Mouse (Mus musculus): ENCODE results near the gene Enox1. TPM values are rescaled to one million over a fixed set of nuclear protein-coding genes. Genes with fewer than 3 reads are reported as not detected.

Enox1 gene
- polyA plus RNA-seq, 1 experiment, result 1.1 TPM

DNA sequence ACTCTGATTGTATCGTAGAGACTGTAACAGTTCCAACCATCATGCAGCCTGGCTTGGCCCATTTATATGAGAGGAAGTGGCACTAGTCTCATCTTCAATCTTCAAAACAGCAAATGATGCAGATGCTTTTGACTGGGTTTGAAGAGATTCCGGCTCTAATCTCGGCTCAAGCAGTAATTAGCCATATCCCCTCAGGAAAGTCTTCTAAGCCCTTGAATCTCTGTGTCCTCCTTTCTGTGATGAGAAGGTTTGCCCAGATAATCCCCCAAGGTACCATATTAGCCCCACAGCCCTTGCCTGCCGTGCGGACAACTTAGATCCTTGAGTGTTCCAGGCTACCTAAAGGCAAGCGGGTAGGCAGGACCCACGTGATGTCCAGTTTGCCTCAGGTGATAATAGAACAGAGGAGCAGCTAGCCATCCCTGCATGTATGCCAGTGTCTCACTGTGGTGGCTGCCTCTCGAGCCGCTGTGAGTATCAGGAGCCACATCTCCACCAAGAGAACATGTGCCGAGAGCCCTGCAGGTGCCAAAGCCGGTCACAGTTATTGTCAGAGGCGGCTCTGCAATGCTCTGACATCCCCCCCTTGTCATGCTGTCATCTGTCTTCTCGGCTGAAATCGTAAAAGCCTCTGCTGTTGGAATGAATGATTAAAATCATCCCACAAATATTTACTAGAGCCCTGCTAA is 442.6 kb downstream of the Enox1 start:
- Histone ChIP-seq H3K4me3 (ENCODE audit: insufficient read depth, low read depth, low read length) (no peak overlapping the region), H3K4me1 (ENCODE audit: control insufficient read depth, insufficient read depth, low read length) (peaks cover 8% of the 10 kb centered on the region; the same call in 1 of the 2 replicates), H3K36me3 (ENCODE audit: control insufficient read depth, insufficient read depth, low read length) (no peaks in the 10 kb centered on the region), H3K27me3 (replicated peaks; ENCODE audit: control insufficient read depth, insufficient read depth, low read length) (no peaks in the 10 kb centered on the region), H3K27ac (ENCODE audit: insufficient read depth, low read depth, low read length) (no peak overlapping the region)
- no peak for TF ChIP-seq POLR2A (IDR thresholded peaks at IDR 0.05; ENCODE audit: low read depth, low read length)
- TF ChIP-seq CTCF (conservative IDR thresholded peaks at IDR 0.05; ENCODE audit: insufficient read depth, insufficient read length, low read depth, low read length), result no peak
- DNase-seq, result peak; percentile 11
- 63% methylated on average over 14 of the region's 14 CpGs for WGBS

DNA sequence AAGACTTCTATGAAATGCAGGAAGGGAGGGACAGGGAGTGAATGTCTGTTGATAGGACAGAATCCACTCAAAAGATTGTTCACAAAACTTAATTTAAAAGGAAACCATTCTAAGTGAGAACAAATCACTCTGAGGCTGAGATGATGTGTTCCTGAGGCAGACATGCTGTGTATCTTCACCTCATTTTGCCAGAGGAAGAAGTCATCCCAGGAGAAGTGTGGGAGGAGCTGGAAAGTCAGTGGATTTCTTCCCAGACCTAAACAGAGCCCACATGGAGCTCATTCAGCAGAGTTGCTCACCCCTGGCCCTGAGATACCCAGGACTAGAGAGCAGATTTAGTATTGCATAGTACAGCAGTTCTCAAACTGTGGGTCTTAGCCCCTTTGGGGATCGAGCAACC is 444.2 kb downstream of the Enox1 start:
- no peak for DNase-seq
- Histone ChIP-seq H3K27ac (ENCODE audit: insufficient read depth, low read depth, low read length) (no peak overlapping the region), H3K27me3 (replicated peaks; ENCODE audit: control insufficient read depth, insufficient read depth, low read length) (no peaks in the 10 kb centered on the region), H3K36me3 (ENCODE audit: control insufficient read depth, insufficient read depth, low read length) (no peaks in the 10 kb centered on the region), H3K4me3 (ENCODE audit: insufficient read depth, low read depth, low read length) (no peak overlapping the region), H3K4me1 (ENCODE audit: control insufficient read depth, insufficient read depth, low read length) (peaks cover 8% of the 10 kb centered on the region; the same call in 1 of the 2 replicates)
- WGBS, result 94% methylated on average over 1 of the region's 1 CpGs
- no peak for TF ChIP-seq POLR2A (IDR thresholded peaks at IDR 0.05; ENCODE audit: low read depth, low read length)
- no peak for TF ChIP-seq CTCF (conservative IDR thresholded peaks at IDR 0.05; ENCODE audit: insufficient read depth, insufficient read length, low read depth, low read length)

DNA sequence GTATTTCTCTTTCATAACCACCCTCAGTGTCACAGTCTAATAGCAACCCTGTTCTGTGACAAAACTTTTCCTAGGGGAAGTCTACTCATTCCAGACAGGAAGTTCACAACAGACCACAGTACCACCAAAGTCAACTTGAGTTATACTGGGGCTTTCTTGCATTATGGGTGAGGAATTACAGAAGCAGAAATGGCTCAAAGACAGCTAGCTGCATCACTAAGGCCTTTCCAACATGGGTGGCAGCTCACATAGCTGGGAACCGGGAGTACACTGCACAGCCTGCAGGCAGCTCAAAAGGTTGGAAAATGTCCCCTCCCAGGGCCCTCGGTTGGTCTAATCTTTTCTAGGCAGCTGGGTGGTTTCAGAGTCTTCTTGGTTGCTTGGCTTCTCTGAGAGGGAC is 444.9 kb downstream of the Enox1 start:
- Histone ChIP-seq H3K36me3 (ENCODE audit: control insufficient read depth, insufficient read depth, low read length) (no peaks in the 10 kb centered on the region), H3K27me3 (replicated peaks; ENCODE audit: control insufficient read depth, insufficient read depth, low read length) (no peaks in the 10 kb centered on the region), H3K4me1 (ENCODE audit: control insufficient read depth, insufficient read depth, low read length) (peaks cover 8% of the 10 kb centered on the region; the same call in 1 of the 2 replicates), H3K27ac (ENCODE audit: insufficient read depth, low read depth, low read length) (no peak overlapping the region), H3K4me3 (ENCODE audit: insufficient read depth, low read depth, low read length) (no peak overlapping the region)
- 94% methylated on average over 2 of the region's 2 CpGs for WGBS
- TF ChIP-seq POLR2A (IDR thresholded peaks at IDR 0.05; ENCODE audit: low read depth, low read length), result no peak
- TF ChIP-seq CTCF (conservative IDR thresholded peaks at IDR 0.05; ENCODE audit: insufficient read depth, insufficient read length, low read depth, low read length), result no peak
- no peak for DNase-seq

DNA sequence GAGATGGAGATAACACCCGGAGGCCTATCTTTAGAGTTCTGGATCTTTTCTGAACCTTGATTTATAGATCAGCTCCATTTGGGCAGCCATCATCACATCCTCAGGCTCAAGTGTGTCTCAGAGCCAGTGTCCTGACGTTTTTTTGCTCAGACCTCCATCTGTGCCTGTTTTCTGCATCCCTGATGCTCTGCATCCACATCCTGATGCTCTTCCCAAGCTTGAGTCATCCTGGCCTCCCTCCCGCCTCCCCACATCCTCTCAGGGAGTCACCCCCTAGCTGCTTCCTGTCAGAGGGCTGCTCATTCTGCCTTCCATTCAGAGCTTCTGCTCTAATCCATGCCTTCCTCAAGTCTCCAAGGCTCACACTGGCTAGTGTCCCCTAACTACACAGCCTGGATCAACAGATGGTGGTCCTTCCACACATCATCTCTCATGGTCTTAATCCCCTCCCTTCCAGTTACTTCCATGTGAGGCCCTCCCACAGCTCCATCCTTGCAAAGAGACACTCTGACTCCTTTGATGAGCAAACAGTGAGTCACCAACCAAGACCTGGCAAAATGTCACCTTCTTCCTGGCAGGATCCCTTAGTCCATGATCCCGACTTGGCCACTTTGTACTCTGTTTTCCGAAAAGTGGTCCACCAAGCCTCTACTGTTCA is 451.7 kb downstream of the Enox1 start:
- no peaks in the 10 kb centered on the region for H3K27me3 ChIP-seq (replicated peaks; ENCODE audit: control insufficient read depth, insufficient read depth, low read length)
- DNase-seq, result no peak
- no peaks in the 10 kb centered on the region for H3K4me1 ChIP-seq (ENCODE audit: control insufficient read depth, insufficient read depth, low read length)
- no peak overlapping the region for H3K4me3 ChIP-seq (ENCODE audit: insufficient read depth, low read depth, low read length)
- TF ChIP-seq POLR2A (IDR thresholded peaks at IDR 0.05; ENCODE audit: low read depth, low read length), result no peak
- TF ChIP-seq CTCF (conservative IDR thresholded peaks at IDR 0.05; ENCODE audit: insufficient read depth, insufficient read length, low read depth, low read length), result no peak
- H3K36me3 ChIP-seq (ENCODE audit: control insufficient read depth, insufficient read depth, low read length), result no peaks in the 10 kb centered on the region
- WGBS, result 83% methylated on average over 5 of the region's 5 CpGs
- H3K27ac ChIP-seq (ENCODE audit: insufficient read depth, low read depth, low read length), result no peak overlapping the region

DNA sequence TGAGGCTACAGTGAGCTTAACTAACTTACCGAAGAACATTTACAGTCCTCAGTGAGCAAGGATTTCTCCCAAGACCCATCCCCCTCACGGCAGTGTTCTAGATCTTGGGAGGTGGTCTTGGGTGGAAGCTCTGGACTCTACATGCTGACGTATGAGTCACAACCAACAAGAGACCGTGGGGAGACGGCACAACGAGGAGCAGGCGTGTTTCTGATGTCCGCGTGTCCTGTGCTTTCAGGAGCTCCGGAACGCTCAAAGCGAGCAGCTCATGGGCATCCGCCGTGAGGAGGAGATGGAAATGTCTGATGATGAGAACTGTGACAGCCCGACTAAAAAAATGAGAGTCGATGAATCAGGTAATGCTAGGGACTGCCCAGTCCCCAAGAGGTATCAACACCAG is 458.6 kb downstream of the Enox1 start:
- Histone ChIP-seq H3K36me3 (ENCODE audit: control insufficient read depth, insufficient read depth, low read length) (no peaks in the 10 kb centered on the region), H3K4me3 (ENCODE audit: insufficient read depth, low read depth, low read length) (no peak overlapping the region), H3K27me3 (replicated peaks; ENCODE audit: control insufficient read depth, insufficient read depth, low read length) (no peaks in the 10 kb centered on the region), H3K4me1 (ENCODE audit: control insufficient read depth, insufficient read depth, low read length) (peaks cover 13% of the 10 kb centered on the region), H3K27ac (ENCODE audit: insufficient read depth, low read depth, low read length) (no peak overlapping the region)
- no peak for TF ChIP-seq CTCF (conservative IDR thresholded peaks at IDR 0.05; ENCODE audit: insufficient read depth, insufficient read length, low read depth, low read length)
- 93% methylated on average over 16 of the region's 16 CpGs for WGBS
- no peak for DNase-seq

DNA sequence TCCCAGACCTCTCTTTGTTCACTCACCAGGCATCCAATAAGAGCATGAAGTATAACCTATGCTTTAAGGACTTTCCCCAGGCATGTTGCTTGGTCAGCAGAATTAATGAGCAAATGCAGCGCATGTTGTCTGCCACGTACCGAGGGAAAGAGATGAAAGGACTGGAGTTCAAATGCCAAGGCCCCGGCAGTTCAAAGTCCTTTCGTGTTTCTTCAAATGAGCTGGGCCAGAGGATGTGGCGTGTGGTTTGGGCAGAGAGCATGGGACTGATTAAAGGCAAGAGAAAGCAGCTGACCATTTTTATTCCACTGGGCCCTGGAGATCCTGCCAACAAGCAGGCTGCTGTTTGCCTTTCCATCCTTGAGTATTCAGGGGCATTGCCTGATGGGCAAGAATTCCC is 460.7 kb downstream of the Enox1 start:
- 30% methylated on average over 6 of the region's 6 CpGs for WGBS
- Histone ChIP-seq H3K36me3 (ENCODE audit: control insufficient read depth, insufficient read depth, low read length) (no peaks in the 10 kb centered on the region), H3K4me1 (ENCODE audit: control insufficient read depth, insufficient read depth, low read length) (peaks cover 13% of the 10 kb centered on the region), H3K27me3 (replicated peaks; ENCODE audit: control insufficient read depth, insufficient read depth, low read length) (no peaks in the 10 kb centered on the region), H3K4me3 (ENCODE audit: insufficient read depth, low read depth, low read length) (no peak overlapping the region), H3K27ac (ENCODE audit: insufficient read depth, low read depth, low read length) (no peak overlapping the region)
- TF ChIP-seq CTCF (conservative IDR thresholded peaks at IDR 0.05; ENCODE audit: insufficient read depth, insufficient read length, low read depth, low read length) (no peak), POLR2A (IDR thresholded peaks at IDR 0.05; ENCODE audit: low read depth, low read length) (no peak)
- peak; percentile 92 for DNase-seq

DNA sequence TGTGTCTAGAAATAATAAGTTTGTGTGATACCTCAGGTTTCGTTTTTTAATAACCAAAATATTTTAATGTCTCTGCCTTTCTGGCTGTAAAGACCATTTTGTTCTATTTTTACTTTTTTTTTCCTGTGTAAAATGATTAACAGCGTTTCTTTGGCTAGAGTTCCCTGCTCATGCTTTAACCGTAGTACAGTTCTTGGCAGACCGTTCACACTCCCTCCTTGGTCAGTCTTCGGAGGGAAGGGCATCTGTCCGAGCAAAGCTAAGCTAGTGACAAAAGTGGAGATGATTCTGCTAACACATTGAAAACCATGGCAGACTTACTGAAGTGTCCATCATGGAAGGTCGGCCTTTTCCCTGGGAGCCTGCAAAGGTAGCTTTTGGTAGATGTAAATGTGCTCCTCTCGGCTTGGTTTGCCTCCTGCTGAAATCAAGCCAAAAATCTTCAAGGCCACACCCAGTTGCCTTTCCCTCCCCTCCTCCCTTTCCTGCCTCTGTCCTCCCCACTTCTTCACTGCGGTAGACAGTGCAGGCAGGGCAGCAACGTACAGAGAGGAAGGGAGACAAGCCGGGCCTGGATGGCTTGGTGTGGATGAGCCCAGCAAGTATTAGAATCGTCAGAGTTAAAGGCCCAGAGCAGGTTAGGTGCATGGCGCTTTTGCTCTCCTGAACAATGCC is 461.7 kb downstream of the Enox1 start:
- Histone ChIP-seq H3K36me3 (ENCODE audit: control insufficient read depth, insufficient read depth, low read length) (no peaks in the 10 kb centered on the region), H3K4me1 (ENCODE audit: control insufficient read depth, insufficient read depth, low read length) (peaks cover 13% of the 10 kb centered on the region), H3K27me3 (replicated peaks; ENCODE audit: control insufficient read depth, insufficient read depth, low read length) (no peaks in the 10 kb centered on the region), H3K4me3 (ENCODE audit: insufficient read depth, low read depth, low read length) (no peak overlapping the region), H3K27ac (ENCODE audit: insufficient read depth, low read depth, low read length) (no peak overlapping the region)
- DNase-seq, result peak; percentile 65
- TF ChIP-seq POLR2A (IDR thresholded peaks at IDR 0.05; ENCODE audit: low read depth, low read length) (no peak), CTCF (conservative IDR thresholded peaks at IDR 0.05; ENCODE audit: insufficient read depth, insufficient read length, low read depth, low read length) (no peak)
- 33% methylated on average over 13 of the region's 13 CpGs for WGBS

All from kidney, adult 2 months (tissue).